ENCODE assay signal across 8 mouse cellular contexts in the genomic region with DNA sequence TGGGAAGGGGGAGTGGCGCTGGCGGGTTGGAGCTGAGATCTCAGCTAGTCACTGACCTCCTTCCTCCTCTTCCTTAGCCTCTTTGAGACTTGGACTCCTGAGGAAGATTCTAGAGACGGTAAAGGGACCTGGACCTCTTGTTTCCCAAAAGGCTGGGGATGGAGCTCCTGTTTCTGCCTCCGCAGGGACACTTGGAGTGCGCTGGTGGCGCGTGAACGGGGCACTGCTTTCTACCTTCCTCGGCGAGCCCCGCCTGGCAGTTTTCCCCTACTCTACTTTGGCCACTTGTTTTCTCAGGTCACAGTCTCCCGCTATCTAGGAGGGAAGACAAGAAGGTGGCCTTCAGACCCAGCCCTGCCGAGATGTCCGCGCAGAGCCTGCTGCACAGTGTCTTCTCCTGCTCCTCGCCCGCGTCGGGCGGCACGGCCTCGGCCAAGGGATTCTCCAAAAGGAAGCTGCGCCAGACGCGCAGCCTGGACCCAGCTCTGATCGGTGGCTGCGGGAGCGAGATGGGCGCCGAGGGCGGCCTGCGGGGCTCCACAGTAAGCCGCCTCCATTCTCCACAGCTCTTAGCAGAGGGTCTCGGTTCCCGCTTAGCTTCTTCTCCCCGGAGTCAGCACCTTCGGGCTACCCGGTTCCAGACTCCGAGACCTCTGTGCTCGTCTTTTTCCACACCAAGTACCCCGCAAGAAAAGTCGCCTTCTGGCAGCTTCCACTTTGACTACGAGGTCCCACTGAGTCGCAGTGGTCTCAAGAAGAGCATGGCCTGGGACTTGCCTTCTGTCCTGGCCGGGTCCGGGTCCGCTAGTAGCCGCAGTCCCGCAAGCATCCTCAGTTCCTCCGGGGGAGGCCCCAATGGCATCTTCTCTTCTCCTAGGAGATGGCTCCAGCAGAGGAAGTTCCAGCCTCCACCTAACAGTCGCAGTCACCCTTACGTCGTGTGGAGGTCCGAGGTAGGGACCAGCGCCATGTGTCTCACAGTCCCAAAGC. TPM values are rescaled to one million over a fixed set of nuclear protein-coding genes. Genes with fewer than 3 reads are reported as not detected.
DNase-seq lines count a peak whose midpoint lies in the region; ATAC-seq and TF ChIP-seq lines count a peak whose summit lies in the region.

No protein-coding gene starts in this region.

- peak overlapping the region; percentile 35 for H3K9ac ChIP-seq in intestine, embryonic 14.5 days (ENCODE audit: low read length)
- peak overlapping the region; percentile 59 for H3K9ac ChIP-seq in lung, embryonic 16.5 days (ENCODE audit: low read length)
- H3K9ac ChIP-seq in stomach, embryonic 14.5 days (replicated peaks; ENCODE audit: low read depth, low read length) = peak overlapping the region; percentile 21; the same call in 1 of the 2 replicates

- no peak for DNase-seq in layer of hippocampus, adult 2 months (ENCODE audit: low spot score in 2 of 2)
- no peak for DNase-seq in layer of hippocampus, postnatal 14 days (ENCODE audit: low spot score in 2 of 2)
- peak; percentile 15 to 26 for DNase-seq in adrenal gland, postnatal 36 days
- DNase-seq in gastrocnemius, postnatal 14 days = peak; percentile 11
- DNase-seq in intestine, embryonic 14.5 days (ENCODE audit: low spot score) = peak; percentile 65
- DNase-seq in layer of hippocampus, adult 18-20 months (ENCODE audit: low spot score in 2 of 2) = no peak

- H3K9me3 ChIP-seq in intestine, embryonic 14.5 days (ENCODE audit: control insufficient read depth, low read length) = no peaks in the 10 kb centered on the region
- no peaks in the 10 kb centered on the region for H3K9me3 ChIP-seq in lung, embryonic 16.5 days (ENCODE audit: control insufficient read depth, low read length)
- H3K9me3 ChIP-seq in stomach, embryonic 14.5 days (ENCODE audit: control insufficient read depth, low read depth, low read length) = no peaks in the 10 kb centered on the region

- ATAC-seq in intestine, embryonic 14.5 days (replicated peaks; ENCODE audit: low FRiP score, low TSS enrichment, low read depth) = 0 out of 2 replicates have a peak, but pooled peaks have one; percentile 54
- peak; percentile 45; the same call in 1 of the 2 replicates for ATAC-seq in lung, embryonic 16.5 days (ENCODE audit: low read depth)
- ATAC-seq in stomach, embryonic 14.5 days (ENCODE audit: insufficient number of reproducible peaks, insufficient read depth, low FRiP score, low read depth) = 0 out of 2 replicates have a peak, but pooled peaks have one; percentile 28

- 13% methylated on average over 55 of the region's 55 CpGs for WGBS in intestine, embryonic 14.5 days
- WGBS in lung, embryonic 16.5 days = 14% methylated on average over 52 of the region's 55 CpGs
- WGBS in stomach, embryonic 14.5 days = 23% methylated on average over 52 of the region's 55 CpGs

- H3K4me1 ChIP-seq in intestine, embryonic 14.5 days (replicated peaks; ENCODE audit: control insufficient read depth, insufficient read depth, low read length) = no peaks in the 10 kb centered on the region
- no peaks in the 10 kb centered on the region for H3K4me1 ChIP-seq in lung, embryonic 16.5 days (replicated peaks; ENCODE audit: control insufficient read depth, insufficient read depth, low read length)
- no peaks in the 10 kb centered on the region for H3K4me1 ChIP-seq in stomach, embryonic 14.5 days (ENCODE audit: control insufficient read depth, insufficient read depth, low read length)

- H3K4me2 ChIP-seq in intestine, embryonic 14.5 days (ENCODE audit: low read length) = peak overlapping the region; percentile 65
- peak overlapping the region; percentile 81 for H3K4me2 ChIP-seq in lung, embryonic 16.5 days (ENCODE audit: low read depth, low read length)
- H3K4me2 ChIP-seq in stomach, embryonic 14.5 days (replicated peaks; ENCODE audit: low read depth, low read length) = peak overlapping the region; percentile 66

- H3K36me3 ChIP-seq in intestine, embryonic 14.5 days (ENCODE audit: control insufficient read depth, insufficient read depth, low read length) = no peaks in the 10 kb centered on the region
- H3K36me3 ChIP-seq in lung, embryonic 16.5 days (ENCODE audit: control insufficient read depth, insufficient read depth, low read length) = no peaks in the 10 kb centered on the region
- no peaks in the 10 kb centered on the region for H3K36me3 ChIP-seq in stomach, embryonic 14.5 days (ENCODE audit: control insufficient read depth, insufficient read depth, low read length)

- no peak for TF ChIP-seq CTCF in layer of hippocampus, adult 2 months (conservative IDR thresholded peaks at IDR 0.05)

- H3K27me3 ChIP-seq in intestine, embryonic 14.5 days (replicated peaks; ENCODE audit: control insufficient read depth, insufficient read depth, low read length) = peaks cover 28% of the 10 kb centered on the region
- peaks cover 8% of the 10 kb centered on the region; the same call in 1 of the 2 replicates for H3K27me3 ChIP-seq in lung, embryonic 16.5 days (ENCODE audit: control insufficient read depth, insufficient read depth, low read depth, low read length)
- H3K27me3 ChIP-seq in stomach, embryonic 14.5 days (ENCODE audit: control insufficient read depth, insufficient read depth, low read length) = 0 out of 2 replicates have a peak, but pooled peaks cover 11% of the 10 kb centered on the region

- intact Hi-C loops in gastrocnemius, postnatal 14 days (cut with DNase I; ENCODE audit: low total_unique reads) = no loop called here

- peak overlapping the region; percentile 46 for H3K4me3 ChIP-seq in layer of hippocampus, adult 2 months
- H3K4me3 ChIP-seq in intestine, embryonic 14.5 days (ENCODE audit: low read depth, low read length) = peak overlapping the region; percentile 42
- H3K4me3 ChIP-seq in lung, embryonic 16.5 days (ENCODE audit: low read length) = peak overlapping the region; percentile 53
- peak overlapping the region; percentile 40 for H3K4me3 ChIP-seq in stomach, embryonic 14.5 days (ENCODE audit: low read depth, low read length)

- no peak overlapping the region for H3K27ac ChIP-seq in layer of hippocampus, adult 2 months
- H3K27ac ChIP-seq in intestine, embryonic 14.5 days (ENCODE audit: low read depth) = no peak overlapping the region; the same call in 1 of the 2 replicates
- H3K27ac ChIP-seq in lung, embryonic 16.5 days (ENCODE audit: low read length) = no peak overlapping the region; the same call in 1 of the 2 replicates
- H3K27ac ChIP-seq in stomach, embryonic 14.5 days (ENCODE audit: low read length) = no peak overlapping the region

RNA-seq across cellular contexts. Expression of gene Arhgap6, which starts 1.3 kb away (rescaled TPM):
- total RNA-seq in layer of hippocampus, adult 2 months (2021) = 1 to 10 TPM; 2.8 to 2.9 TPM
- 1 to 10 TPM; 1.8 to 1.9 TPM for total RNA-seq in layer of hippocampus, postnatal 14 days (2021)
- 1 to 10 TPM; 2.1 to 2.5 TPM for total RNA-seq in adrenal gland, postnatal 36 days (2021)
- 1 to 10 TPM; 4.3 to 4.5 TPM for total RNA-seq in gastrocnemius, postnatal 14 days (2021)
- 7.9 and 8.1 TPM in 2 replicates for polyA plus RNA-seq in intestine, embryonic 14.5 days (2014; fragmentation: Nextera tagmentation; extraction: Ambion mirVana)
- 13.1 and 13.7 TPM in 2 replicates for polyA plus RNA-seq in lung, embryonic 16.5 days (2015; fragmentation: Nextera tagmentation; extraction: Ambion mirVana)
- polyA plus RNA-seq in stomach, embryonic 14.5 days (2014; fragmentation: Nextera tagmentation; extraction: Ambion mirVana) = 9.3 and 9.8 TPM in 2 replicates
- 1 to 10 TPM; 3.0 to 4.1 TPM for total RNA-seq in layer of hippocampus, adult 18-20 months (2021)

Comparison
In these comparisons a context has a peak if more than half of its experiments do, and no peak if none do; other contexts are left out.
1. DNase-seq: peak in adrenal gland, postnatal 36 days (2 of 2), gastrocnemius, postnatal 14 days (single experiment) and intestine, embryonic 14.5 days (single experiment); none in layer of hippocampus, adult 2 months (0 of 2), layer of hippocampus, postnatal 14 days (0 of 2) and layer of hippocampus, adult 18-20 months (0 of 2).
2. Peak in every context shown above with its lines, with median percentiles within 50 percentile points of each other: H3K4me3 ChIP-seq, ATAC-seq, H3K4me2 ChIP-seq and H3K9ac ChIP-seq.